Mouse (Mus musculus): Measurements from ENCODE around the gene Chrd.
A peak's percentile ranks its signal among the peaks of the same experiment; 100 is the strongest.

Chrd gene

DNA sequence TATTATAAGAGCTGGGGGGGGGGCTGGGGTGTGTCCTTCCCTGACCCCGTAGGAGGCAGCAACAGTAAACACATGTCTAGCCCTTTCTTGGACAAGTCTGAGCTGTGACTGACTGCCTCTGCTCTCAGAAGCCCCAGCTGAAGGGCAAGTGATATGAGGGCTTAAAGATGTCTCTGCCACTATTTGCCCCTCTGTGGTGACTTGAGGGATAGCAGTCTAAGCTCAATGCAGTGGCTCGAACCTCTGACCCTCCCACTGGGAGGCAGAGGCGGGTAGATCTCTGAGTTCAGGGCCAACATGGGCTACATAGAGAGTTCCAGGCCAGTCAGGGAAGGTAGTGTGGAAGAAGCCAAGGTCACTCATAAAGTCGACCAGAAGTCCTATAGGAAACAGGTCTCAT, 22.1 kb upstream of the Chrd start:
- no peak for DNase-seq (ENCODE audit: low read depth, low spot score)

DNA sequence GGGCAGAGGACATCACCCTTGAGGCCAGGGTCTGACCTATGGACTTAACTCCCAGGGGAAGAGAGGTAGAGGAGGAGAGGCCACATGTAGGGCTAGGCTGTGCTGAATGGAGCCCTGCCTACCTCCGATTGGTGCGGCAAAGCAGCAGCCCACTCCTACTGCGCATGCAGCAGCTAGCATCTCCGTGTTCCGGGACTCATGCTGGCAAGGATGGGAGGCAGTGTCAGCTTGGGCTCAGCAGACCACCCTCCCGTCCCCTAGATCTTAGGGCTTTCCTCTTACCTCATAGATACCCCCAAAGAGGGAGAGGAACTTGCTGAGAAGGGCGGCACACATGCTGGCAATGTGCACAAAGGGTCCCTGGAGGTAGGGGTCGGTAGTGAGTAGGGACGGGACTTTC, 20.7 kb upstream of the Chrd start:
- DNase-seq (ENCODE audit: low read depth, low spot score) = no peak

DNA sequence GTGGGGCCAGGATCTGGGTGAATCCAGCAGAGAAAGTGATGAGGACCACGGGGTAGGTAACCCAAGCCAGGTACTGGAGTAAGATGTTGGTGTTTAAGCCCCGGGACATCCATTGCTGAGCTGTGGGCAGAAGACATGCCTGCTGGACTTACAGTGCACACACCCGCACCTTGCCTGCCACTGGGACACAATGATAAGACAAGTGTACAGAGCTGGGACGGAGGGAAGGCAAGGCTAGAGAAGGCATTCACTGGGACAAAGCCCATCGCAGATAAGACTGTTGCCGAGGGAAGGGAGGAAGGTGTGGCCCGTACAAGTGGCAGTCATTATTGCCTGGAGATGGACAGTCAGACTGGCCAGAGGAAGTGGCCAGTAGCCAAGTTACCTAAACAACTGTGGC, 20.0 kb upstream of the Chrd start:
- no peak for DNase-seq (ENCODE audit: low read depth, low spot score)

DNA sequence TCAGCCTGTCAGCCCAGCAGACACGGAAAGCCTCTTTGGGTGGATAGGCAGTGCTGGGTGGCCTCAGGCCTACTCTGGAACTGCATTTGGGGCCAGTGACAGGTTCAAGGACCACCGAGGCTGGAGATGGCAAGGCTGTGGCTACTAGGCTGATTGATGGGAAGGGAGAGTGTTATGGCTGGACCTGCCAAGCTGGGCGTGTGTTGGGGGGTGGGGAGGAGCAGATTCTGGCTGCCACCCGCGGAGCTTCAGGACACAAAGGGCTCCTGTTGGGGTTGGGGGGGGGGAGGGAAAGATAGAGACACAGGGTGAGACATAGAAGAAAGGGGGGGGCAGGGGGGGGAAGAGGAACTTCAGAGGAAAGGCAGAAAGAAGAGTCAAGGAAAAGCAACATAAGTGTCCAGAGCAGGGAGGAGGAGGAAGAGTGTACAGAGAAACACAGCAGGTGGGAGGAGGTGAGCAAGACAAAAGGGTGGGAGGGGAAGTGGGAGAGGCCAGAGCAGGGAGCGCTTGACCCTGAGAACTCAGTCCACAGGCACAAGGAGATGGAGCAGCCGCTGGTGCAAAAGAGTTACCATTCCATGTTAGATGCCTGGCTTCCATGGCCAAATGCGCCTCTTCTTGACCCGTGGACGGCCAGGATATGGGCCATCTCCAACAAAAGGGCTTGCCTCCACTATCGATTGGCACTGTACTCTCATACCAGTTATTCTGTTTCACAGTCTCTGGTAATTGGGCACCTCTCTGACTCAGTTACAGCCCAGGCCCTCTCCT, 18.4 kb upstream of the Chrd start:
- DNase-seq (ENCODE audit: low read depth, low spot score) = no peak

DNA sequence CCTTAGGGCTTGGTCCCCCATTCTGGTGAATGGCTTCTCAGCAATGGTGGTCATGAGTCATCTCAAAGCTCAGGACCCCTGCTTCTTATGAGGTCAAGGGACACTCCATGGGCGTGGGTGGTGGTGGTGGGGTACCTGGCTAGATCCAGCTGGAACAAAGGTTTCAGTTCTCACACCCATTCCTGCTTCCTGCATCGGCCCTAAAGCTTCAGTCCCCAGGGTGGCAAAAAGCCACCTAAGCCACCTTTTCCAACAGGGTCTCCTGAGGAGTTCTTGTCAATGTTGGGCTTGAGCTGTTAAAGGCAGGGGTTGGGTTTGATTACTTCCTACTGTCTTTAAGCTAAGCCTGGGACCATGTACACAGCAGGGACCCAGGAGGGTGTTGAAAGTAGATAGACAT, 17.8 kb upstream of the Chrd start:
- no peak for DNase-seq (ENCODE audit: low read depth, low spot score)

DNA sequence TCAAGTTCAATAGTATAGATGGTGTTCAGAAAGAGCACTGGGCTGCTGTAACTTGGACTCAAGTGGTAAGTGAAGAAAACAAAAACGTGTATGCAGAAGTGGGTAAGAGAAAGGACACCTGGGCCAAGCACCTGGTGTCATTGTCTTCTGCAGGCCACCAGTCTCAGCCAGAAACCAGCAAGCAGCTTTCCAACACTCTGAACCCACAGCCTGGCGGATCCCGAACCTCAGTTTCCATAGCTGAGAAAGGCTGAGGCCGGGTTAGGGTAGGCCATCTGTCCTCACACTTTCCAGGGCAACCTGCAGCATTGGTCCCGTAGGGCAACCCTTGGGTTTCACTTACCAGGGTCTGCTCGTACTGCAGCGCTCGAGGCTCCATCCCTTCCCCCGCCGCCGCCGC, 17.4 kb upstream of the Chrd start:
- DNase-seq (ENCODE audit: low read depth, low spot score) = no peak

DNA sequence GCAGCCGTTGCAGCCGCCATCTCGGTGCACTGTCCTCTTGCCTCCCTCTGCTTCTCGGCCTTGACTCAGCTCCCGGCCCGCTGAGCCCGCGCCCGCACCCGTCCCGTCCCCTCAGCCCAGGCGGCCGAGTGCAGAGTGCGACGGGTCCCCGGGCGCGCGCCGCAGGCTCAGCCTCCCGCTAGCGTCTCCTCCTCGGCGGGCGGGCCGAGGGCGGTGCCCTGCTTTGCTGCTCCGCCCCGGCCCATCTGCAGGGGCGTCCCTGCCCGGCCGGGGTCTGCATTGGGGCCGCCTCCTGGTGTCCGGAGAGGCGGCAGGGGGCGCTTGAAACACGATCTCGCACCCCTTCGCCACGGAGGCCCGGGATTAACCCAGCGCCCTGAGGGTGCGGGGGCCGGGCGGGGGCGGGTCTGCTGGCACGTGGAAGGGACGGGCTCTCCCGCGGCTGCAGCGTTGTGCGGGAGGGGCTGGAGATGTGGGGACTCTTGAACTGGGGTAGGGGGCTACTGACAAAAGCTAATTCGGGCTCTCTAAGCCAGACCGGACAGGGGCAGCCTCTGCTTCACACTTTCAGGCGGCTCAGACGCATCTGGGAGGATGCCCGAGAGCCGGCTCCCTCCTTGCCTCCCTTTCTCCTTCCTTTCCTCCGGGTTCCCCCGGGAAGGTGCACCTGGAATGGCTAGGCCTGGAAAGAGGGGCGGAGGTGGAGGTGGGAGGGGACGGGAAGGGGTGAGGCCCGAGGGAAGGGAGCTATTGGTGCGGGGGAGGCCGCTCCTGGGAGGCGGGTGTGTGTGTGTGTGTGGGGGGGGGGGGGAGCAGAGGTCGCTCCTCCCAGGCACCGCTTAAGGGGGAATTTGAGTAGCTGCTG, 16.7 kb upstream of the Chrd start:
- DNase-seq (ENCODE audit: low read depth, low spot score) = no peak

DNA sequence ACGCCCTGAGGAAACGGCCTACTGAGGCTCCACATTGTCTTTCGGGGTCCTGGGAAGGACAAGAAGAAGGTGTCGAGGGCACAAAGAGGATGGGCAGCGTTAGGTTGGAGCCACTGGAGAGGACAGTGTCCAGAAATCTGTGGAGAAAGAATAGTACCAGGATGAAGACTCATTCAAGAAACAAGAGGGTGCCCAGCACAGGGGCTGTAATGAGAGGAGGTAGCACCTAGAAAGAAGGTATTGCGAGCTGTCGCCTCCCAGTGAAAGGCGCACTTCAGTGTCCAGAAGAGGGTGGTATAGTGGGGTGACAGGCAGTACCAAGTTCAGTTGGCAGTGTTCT, 16.1 kb upstream of the Chrd start:
- DNase-seq (ENCODE audit: low read depth, low spot score) = no peak

DNA sequence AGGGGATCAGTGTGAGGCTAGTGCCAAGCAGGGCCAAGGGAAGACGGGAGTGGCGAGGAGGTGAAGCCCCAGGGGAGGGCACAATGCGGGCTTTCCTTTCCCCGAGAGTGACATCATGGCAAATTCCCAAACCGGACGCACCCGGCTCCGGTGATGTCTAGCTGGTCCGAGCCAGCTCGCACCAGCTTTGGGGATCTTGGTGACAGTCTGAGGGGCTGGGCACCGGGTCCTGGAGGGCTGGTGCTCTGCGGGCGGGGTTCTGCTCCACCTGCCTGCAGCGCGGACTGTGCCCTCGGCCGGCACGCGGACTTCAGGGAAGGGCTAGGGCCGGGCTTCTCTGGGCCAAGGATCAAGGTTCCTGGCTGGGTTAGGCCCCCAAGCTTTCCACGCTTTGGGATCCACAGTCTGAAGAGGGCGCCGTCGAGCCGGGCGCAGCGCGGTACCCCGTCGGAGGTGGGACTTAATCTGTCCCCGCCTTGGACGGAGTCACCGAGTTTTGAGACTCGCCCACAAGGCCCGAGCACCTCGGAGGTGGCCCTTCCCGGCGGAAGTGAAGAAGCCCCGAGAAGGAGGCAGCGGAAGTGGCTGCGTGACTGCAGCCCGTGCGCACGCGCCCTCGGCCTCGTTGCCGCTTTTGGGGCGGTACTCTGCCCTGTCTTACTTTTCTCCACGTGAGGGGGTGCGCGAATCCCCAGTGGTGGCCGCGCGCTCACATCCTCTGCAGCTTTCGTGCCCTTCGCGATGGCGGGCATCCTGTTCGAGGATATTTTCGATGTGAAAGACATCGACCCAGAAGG, 15.5 kb upstream of the Chrd start, which contains the start of the genes Polr2h and Clcn2:
Polr2h (plus strand) TSS at position 485 of the 797 bp plus-strand sequence.
Clcn2 (minus strand) TSS at position 566 of the 797 bp plus-strand sequence.
- DNase-seq (ENCODE audit: low read depth, low spot score) = peak; percentile 90

DNA sequence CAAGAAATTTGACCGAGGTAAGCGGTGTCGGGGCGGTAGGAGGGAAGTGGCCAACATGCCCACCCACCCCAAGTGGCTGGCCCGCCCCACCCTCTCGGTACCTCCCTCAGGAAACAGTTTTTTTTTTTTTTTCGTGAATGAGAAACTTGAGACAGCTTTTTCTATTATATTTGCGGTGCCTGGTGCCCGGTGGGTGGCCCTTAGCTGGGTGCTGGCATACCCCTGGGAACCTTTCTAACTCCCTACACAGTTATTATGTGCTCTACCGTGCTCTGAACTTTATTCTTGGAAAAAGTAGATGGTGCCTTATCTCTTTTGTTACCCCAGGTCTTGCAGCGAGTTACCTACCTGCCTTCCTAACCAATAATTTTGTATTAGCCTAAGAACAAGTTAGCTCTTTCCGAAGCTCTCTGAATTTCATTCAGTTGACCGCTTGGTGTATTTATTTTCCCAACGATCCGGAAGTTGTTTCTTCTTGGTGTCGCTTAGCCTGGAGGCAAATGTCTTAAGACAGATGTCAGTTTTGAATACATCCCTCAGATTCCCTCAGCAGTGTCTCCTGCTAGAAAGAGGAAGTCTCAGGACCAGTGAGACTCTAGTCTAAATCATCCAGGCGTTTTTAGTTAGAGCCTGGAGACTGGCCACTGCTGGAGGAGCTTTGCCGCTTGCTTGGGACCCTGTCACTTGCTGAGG, 14.8 kb upstream of the Chrd start:
- DNase-seq (ENCODE audit: low read depth, low spot score) = no peak

DNA sequence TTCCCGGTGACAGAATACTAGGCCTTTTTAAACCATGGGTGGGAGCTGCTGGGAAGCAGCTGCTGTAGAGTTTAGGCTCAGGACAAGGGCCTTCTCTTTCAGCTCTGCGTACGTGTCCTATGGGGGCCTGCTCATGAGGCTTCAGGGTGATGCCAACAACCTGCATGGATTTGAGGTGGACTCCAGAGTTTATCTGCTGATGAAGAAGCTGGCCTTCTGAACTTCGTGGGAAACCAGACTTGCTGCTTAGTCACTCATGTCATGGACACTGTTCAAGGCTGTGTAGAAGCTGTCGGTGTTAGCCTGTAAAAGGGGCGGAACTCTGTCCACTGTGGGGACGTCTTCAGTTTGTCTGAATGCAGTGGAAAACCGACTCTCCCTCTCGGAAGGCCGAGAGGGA, 11.1 kb upstream of the Chrd start:
- no peak for DNase-seq (ENCODE audit: low read depth, low spot score)

DNA sequence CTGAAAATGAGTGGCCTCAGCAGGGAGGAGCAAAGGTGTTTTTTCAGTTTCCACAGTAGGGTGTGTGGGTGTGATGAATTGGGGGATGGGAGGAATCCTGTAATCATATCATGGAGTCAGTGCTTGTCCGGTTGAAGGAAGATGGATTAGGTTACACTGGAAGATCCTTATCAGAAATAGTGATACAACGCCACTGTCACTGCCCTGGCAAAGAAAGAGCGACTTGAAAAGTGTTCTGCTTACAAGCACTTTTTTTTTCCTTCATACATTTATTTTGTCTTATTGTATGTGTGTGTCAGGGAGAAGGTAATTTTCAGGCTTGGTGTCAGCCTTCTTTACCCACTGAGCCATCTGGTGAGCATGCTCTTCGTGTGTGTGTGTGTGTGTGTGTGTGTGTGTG, 10.2 kb upstream of the Chrd start:
- DNase-seq (ENCODE audit: low read depth, low spot score) = no peak

DNA sequence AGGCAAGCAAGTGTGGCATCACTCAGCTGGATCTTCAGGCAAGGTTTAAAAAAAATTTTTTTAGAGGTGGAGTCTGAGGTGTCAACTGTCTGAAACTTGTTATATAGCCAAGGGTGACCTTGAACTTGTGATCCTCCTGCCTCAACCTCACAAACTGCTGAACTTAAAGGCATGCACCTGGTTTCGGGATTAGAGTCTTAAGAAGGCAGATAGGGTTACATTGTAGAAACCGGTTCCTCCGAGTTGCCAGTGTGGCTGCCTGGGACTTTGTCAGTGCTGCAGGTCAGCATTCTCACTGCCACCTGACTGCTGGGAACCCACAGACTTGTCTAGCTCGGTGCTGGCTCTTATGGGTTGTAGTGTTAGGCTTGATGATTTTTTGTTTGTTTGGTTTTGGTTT, 9.7 kb upstream of the Chrd start:
- no peak for DNase-seq (ENCODE audit: low read depth, low spot score)

DNA sequence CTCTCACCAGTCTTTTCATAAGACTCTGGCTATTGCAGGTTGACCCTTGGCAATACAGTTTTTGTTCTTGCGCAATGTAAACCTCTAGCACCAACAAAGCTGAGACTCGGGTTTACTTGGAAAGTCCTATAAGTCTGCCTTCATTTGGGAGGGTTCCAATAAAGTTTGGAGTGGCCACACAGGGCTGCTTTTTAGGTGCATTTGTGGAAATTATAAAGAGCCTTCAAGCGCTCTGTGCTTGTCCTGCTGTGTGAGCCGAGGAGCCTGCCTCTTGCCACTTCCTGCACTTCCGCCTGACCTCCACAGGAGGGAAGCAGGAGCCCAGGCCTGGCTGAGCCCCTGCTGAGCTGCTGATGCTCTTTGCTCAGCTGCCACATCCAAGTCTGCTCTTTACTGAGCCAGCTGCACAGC, 8.6 kb upstream of the Chrd start:
- no peak for DNase-seq (ENCODE audit: low read depth, low spot score)

DNA sequence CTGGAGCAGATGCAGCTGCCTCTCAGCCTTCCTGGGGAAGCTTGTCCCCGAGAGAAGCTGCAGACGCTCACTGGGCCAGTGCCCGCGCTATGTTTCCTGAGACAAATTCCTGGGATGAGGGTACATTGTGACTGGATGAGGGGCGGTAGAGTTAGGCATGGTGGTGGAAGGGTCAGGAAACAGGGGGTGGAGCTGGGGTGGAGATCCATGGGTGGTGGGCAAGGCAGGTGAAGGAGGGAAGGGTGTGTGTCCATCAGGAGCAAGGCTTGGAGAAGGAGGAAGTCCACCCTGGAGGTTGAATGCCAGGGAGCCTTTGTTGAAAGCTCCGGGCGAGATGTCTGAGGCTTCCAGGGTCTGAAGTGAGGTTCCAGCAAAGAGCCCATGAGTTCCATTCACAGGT, 7.6 kb upstream of the Chrd start:
- DNase-seq (ENCODE audit: low read depth, low spot score) = no peak

DNA sequence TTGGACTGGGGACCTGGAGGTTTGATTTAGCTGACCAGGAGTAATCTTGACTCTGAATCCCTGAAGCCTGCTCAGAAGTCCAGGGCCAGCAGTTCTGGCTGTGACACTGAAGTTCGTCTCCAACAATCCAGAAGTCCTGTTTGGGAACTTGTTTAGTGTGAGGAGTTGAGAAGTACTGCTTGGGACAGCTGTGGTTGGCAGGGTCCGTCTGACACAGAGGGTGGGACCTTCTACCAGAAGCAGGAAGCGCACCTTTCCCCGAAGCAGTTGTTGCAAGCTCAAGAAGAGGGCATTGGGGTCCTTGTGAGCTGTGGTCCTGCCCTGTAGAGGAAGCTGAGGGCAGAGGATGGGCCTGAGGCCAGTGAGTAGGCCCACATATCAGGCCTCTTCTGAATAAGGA, 7.2 kb upstream of the Chrd start:
- no peak for DNase-seq (ENCODE audit: low read depth, low spot score)

DNA sequence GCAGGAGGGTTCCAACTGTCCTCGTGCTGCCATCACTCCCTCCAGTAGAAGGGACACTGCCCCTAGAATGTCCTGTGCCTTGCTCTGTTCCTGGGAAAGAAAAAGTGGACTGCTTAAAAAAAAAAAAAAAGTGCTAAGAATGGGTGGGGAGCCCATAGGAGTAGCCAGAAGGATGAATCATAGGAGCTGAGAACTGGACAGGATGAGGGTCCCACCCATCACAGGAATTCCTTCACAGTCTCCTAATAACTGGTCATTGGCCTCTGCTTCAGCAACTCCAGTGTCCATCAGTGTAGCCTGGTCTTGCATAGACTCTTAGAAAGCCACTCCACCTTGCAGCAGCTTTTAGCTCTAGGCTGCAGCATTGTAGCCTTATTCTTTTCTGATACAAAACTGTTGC, 6.5 kb upstream of the Chrd start:
- DNase-seq (ENCODE audit: low read depth, low spot score) = no peak

DNA sequence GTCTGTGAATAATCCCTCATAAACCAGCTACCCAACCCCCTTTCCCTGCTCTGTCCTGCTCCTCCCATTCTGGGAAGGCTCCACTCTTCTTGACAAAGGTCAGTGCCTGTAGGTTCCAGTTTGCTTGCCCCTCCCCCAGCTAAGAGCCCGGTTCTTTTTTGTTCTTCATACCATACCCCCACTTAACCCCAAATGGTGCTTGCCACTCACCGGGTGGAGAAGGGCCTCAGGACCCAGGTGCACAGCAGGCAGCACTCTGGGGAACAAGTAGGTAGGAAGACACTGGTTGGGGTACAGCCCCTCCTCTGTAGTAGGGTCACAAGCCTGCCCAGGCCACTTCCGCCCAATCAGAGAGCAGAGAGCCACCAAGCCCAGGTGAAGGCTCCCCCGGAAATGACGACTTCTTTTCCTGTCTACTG, 2.6 kb upstream of the Chrd start:
- DNase-seq (ENCODE audit: low read depth, low spot score) = no peak

DNA sequence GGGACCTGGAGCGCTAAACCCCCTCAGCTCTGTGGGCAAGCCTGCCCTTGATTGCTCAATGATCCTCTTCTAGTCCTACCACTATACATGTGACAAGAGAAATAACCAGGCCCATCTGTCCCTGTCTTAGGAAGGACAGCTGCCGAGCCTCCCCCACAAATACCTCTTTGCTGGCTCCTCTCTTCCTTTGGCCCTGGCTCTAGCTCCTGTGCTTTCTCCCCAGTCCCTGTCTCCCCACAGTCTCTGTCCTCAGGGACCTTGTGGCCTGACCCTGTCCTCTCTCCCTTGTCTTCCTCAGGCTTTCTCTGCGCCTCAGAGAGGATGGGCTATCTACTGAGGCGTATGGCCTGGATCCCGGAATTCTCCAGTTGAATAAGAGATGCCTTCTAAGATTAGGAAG, 1.2 kb upstream of the Chrd start:
- DNase-seq (ENCODE audit: low read depth, low spot score) = no peak

DNA sequence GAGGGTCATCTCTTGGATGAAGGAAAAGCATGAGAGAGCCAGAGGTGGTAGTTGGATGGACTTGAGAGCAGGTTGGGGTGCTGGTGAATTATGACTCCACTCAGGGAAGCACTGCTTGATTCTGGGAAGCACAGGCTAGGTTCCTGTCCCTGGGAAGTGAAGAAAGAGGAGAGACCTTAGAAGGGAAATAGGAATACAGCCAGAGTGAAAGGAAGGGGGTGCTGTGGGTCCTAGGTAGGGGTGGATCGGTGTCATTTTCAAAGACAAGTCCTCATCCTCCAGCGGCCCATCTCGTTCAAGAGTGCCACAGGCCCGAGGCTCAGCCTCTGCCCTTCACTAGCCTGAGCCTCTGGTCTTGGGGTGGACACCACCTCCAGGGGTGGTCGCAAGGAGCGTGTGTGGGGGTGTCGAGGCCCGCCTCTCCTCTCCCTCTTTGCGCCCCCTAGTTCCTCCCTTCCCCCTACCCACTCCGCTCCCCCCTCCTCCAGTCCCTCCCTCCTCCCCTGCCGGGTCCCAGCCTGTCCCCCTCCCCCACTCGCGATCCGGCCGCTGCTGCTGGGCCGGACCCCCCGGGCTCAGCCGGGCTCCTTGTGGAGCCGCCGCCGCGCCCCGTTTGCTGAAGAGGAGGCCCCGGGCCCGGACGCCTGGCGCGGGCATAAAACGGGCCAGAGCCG, 539 bp upstream of the Chrd start:
- DNase-seq (ENCODE audit: low read depth, low spot score) = no peak

Measured in brain, embryonic 18.5 days (tissue).